Mouse (Mus musculus): ENCODE data around the gene Prrx1.

DNA sequence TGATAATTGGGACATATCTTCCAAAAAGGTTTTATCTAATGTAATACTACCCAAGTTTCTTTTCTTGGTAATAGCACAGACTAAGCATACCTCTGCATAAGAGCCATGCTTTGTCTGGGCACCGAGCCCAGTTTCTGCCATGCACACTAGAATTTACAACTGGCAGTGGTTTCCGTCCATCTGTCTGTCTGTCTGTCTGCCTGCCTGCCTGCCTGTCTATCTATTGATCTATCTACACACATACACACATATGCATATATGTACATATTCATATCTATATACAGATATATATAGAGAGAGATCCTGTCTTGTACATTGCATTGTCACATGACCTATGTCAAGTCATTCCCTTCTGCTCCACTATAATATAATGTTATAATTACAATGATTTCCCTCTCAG, 24.3 kb upstream of the Prrx1 start:
- no peak for TF ChIP-seq CTCF (IDR thresholded peaks at IDR 0.05; ENCODE audit: borderline replicate concordance, control insufficient read depth, extremely low read depth, insufficient read depth, low read length, poor library complexity)
- no peak for TF ChIP-seq POLR2A (IDR thresholded peaks at IDR 0.05; ENCODE audit: control insufficient read depth, extremely low read depth, insufficient read depth, low read length, poor library complexity)
